Mouse (Mus musculus): ENCODE measurements at regions not wholly inside any gene's neighbourhood (a gene's known extent, or its start where the extent isn't known, plus 50 kb on each side); places are given as distances from the start of the nearest gene placed in this dataset.

- TF ChIP-seq EP300 (IDR thresholded peaks at IDR 0.05; ENCODE audit: insufficient read depth, low read depth, low read length), result no peak
- no peak for TF ChIP-seq CTCF (IDR thresholded peaks at IDR 0.05)
- TF ChIP-seq POLR2A (IDR thresholded peaks at IDR 0.05; ENCODE audit: insufficient read depth, low read depth, low read length), result no peak
Measured at GRCm38 (mm10) chr4:105940891-105941290, 151.2 kb downstream of the Gm12728 start.
